Mouse (Mus musculus): ENCODE measurements at regions not wholly inside any gene's neighbourhood (a gene's known extent, or its start where the extent isn't known, plus 50 kb on each side); places are given as distances from the start of the nearest gene placed in this dataset.

- no peaks in the 10 kb centered on the region for H3K27me3 ChIP-seq (ENCODE audit: control insufficient read depth, insufficient read depth, low read length)
- 63% methylated on average over 8 of the region's 8 CpGs for WGBS
- DNase-seq = no peak
- no peak overlapping the region for H3K4me3 ChIP-seq (ENCODE audit: control insufficient read depth, insufficient read depth, low read length)
- no peak overlapping the region for H3K27ac ChIP-seq (ENCODE audit: control insufficient read depth, insufficient read depth, low read length)
- no peaks in the 10 kb centered on the region for H3K4me1 ChIP-seq (replicated peaks; ENCODE audit: control insufficient read depth, insufficient read depth, low read length)
- TF ChIP-seq POLR2A (IDR thresholded peaks at IDR 0.05; ENCODE audit: control insufficient read depth, extremely low read depth, insufficient read depth, low read length, poor library complexity) (no peak), CTCF (IDR thresholded peaks at IDR 0.05; ENCODE audit: borderline replicate concordance, control insufficient read depth, extremely low read depth, insufficient read depth, low read length, poor library complexity) (no peak)
- H3K36me3 ChIP-seq (ENCODE audit: control insufficient read depth, insufficient read depth, low read length) = no peaks in the 10 kb centered on the region
Observed at GRCm38 (mm10) chr11:45160871-45161270, 543.8 kb downstream of the Ebf1 start.

GRCm38 (mm10) chr11:45173546-45173945, 556.4 kb downstream of the Ebf1 start:
- Histone ChIP-seq H3K36me3 (ENCODE audit: control insufficient read depth, insufficient read depth, low read length) (no peaks in the 10 kb centered on the region), H3K4me1 (replicated peaks; ENCODE audit: control insufficient read depth, insufficient read depth, low read length) (no peaks in the 10 kb centered on the region), H3K27me3 (ENCODE audit: control insufficient read depth, insufficient read depth, low read length) (no peaks in the 10 kb centered on the region), H3K27ac (ENCODE audit: control insufficient read depth, insufficient read depth, low read length) (no peak overlapping the region), H3K4me3 (ENCODE audit: control insufficient read depth, insufficient read depth, low read length) (no peak overlapping the region)
- WGBS = 92% methylated on average over 2 of the region's 2 CpGs
- DNase-seq = peak; percentile 2
- TF ChIP-seq CTCF (IDR thresholded peaks at IDR 0.05; ENCODE audit: borderline replicate concordance, control insufficient read depth, extremely low read depth, insufficient read depth, low read length, poor library complexity) (no peak), POLR2A (IDR thresholded peaks at IDR 0.05; ENCODE audit: control insufficient read depth, extremely low read depth, insufficient read depth, low read length, poor library complexity) (no peak)

- no peaks in the 10 kb centered on the region for H3K27me3 ChIP-seq (ENCODE audit: control insufficient read depth, insufficient read depth, low read length)
- no peaks in the 10 kb centered on the region for H3K4me1 ChIP-seq (replicated peaks; ENCODE audit: control insufficient read depth, insufficient read depth, low read length)
- WGBS = 89% methylated on average over 2 of the region's 2 CpGs
- H3K4me3 ChIP-seq (ENCODE audit: control insufficient read depth, insufficient read depth, low read length) = no peak overlapping the region
- TF ChIP-seq POLR2A (IDR thresholded peaks at IDR 0.05; ENCODE audit: control insufficient read depth, extremely low read depth, insufficient read depth, low read length, poor library complexity) (no peak), CTCF (IDR thresholded peaks at IDR 0.05; ENCODE audit: borderline replicate concordance, control insufficient read depth, extremely low read depth, insufficient read depth, low read length, poor library complexity) (no peak)
- H3K27ac ChIP-seq (ENCODE audit: control insufficient read depth, insufficient read depth, low read length) = no peak overlapping the region
- DNase-seq = no peak
- H3K36me3 ChIP-seq (ENCODE audit: control insufficient read depth, insufficient read depth, low read length) = no peaks in the 10 kb centered on the region
Observed at GRCm38 (mm10) chr11:45174071-45174470, 557.0 kb downstream of the Ebf1 start.

- TF ChIP-seq POLR2A (IDR thresholded peaks at IDR 0.05; ENCODE audit: control insufficient read depth, extremely low read depth, insufficient read depth, low read length, poor library complexity) (no peak), CTCF (IDR thresholded peaks at IDR 0.05; ENCODE audit: borderline replicate concordance, control insufficient read depth, extremely low read depth, insufficient read depth, low read length, poor library complexity) (no peak)
- no peaks in the 10 kb centered on the region for H3K36me3 ChIP-seq (ENCODE audit: control insufficient read depth, insufficient read depth, low read length)
- no peak overlapping the region for H3K4me3 ChIP-seq (ENCODE audit: control insufficient read depth, insufficient read depth, low read length)
- H3K27ac ChIP-seq (ENCODE audit: control insufficient read depth, insufficient read depth, low read length) = no peak overlapping the region
- no peak for DNase-seq
- no peaks in the 10 kb centered on the region for H3K27me3 ChIP-seq (ENCODE audit: control insufficient read depth, insufficient read depth, low read length)
- 87% methylated on average over 10 of the region's 10 CpGs for WGBS
- no peaks in the 10 kb centered on the region for H3K4me1 ChIP-seq (replicated peaks; ENCODE audit: control insufficient read depth, insufficient read depth, low read length)
Observed at GRCm38 (mm10) chr11:45174811-45175798, 558.0 kb downstream of the Ebf1 start.

GRCm38 (mm10) chr11:45176971-45177370, 559.9 kb downstream of the Ebf1 start:
- no peaks in the 10 kb centered on the region for H3K27me3 ChIP-seq (ENCODE audit: control insufficient read depth, insufficient read depth, low read length)
- WGBS = 91% methylated on average over 3 of the region's 3 CpGs

DNA sequence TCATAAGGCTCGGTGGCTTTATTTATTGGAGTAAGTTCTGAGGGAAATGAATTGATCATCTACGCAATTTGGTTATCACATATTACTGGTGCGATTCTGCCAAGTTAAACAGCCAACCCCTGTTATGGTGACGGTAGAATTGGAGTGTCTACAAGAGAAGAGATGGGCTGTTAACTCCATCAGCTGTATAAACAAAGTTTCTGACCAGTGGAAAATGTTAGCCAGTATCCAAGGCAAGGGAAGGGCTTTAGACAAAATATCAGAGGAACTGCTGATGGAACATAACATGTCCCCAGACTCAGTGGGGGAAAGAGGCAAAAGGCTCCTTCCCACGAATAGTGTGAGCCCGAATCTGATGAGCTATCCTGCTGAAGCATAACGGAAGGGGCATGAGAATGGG, 560.9 kb downstream of the Ebf1 start:
- Histone ChIP-seq H3K4me1 (replicated peaks; ENCODE audit: control insufficient read depth, insufficient read depth, low read length) (no peaks in the 10 kb centered on the region), H3K27me3 (ENCODE audit: control insufficient read depth, insufficient read depth, low read length) (no peaks in the 10 kb centered on the region), H3K36me3 (ENCODE audit: control insufficient read depth, insufficient read depth, low read length) (no peaks in the 10 kb centered on the region), H3K4me3 (ENCODE audit: control insufficient read depth, insufficient read depth, low read length) (no peak overlapping the region), H3K27ac (ENCODE audit: control insufficient read depth, insufficient read depth, low read length) (no peak overlapping the region)
- TF ChIP-seq POLR2A (IDR thresholded peaks at IDR 0.05; ENCODE audit: control insufficient read depth, extremely low read depth, insufficient read depth, low read length, poor library complexity) = no peak
- no peak for DNase-seq
- 93% methylated on average over 7 of the region's 7 CpGs for WGBS

More at GRCm38 (mm10) chr11:45176971-45177370, 559.9 kb downstream of the Ebf1 start:
- Histone ChIP-seq H3K4me3 (ENCODE audit: control insufficient read depth, insufficient read depth, low read length) (no peak overlapping the region), H3K27ac (ENCODE audit: control insufficient read depth, insufficient read depth, low read length) (no peak overlapping the region), H3K4me1 (replicated peaks; ENCODE audit: control insufficient read depth, insufficient read depth, low read length) (no peaks in the 10 kb centered on the region), H3K36me3 (ENCODE audit: control insufficient read depth, insufficient read depth, low read length) (no peaks in the 10 kb centered on the region)
- DNase-seq = no peak
- TF ChIP-seq POLR2A (IDR thresholded peaks at IDR 0.05; ENCODE audit: control insufficient read depth, extremely low read depth, insufficient read depth, low read length, poor library complexity) (no peak), CTCF (IDR thresholded peaks at IDR 0.05; ENCODE audit: borderline replicate concordance, control insufficient read depth, extremely low read depth, insufficient read depth, low read length, poor library complexity) (no peak)

Data from thymus, adult 2 months (tissue).